Mouse (Mus musculus) myocyte (in vitro differentiated cells): ENCODE measurements around the gene Rnf220.

ENCODE experiments used
- CEBPB ChIP-seq: IDR thresholded peaks from 2 replicates; pipeline ENCODE4 v1.6.1; 2011; ENCODE audit warnings: mild to moderate bottlenecking, moderate library complexity; ENCODE audit not compliant: poor library complexity, insufficient read depth, severe bottlenecking
- E2F4 ChIP-seq: IDR thresholded peaks from one replicate; pipeline ENCODE4 v1.6.1; 2011; ENCODE audit warnings: mild to moderate bottlenecking, control low read depth, moderate library complexity; ENCODE audit not compliant: insufficient read depth
- MAX ChIP-seq: IDR thresholded peaks from one replicate; pipeline ENCODE4 v1.6.1; 2011; ENCODE audit warnings: low read depth, mild to moderate bottlenecking, control low read depth
- MYOD1 ChIP-seq, 3 experiments: IDR thresholded peaks; one replicate each; pipeline ENCODE4 v1.6.1; 2011; ENCODE audit warnings: control low read depth in 2 of 3, low read depth in 2 of 3, mild to moderate bottlenecking in 2 of 3, moderate library complexity in 1 of 3; ENCODE audit not compliant: insufficient read length in 2 of 3, control insufficient read depth in 1 of 3
- MYOG ChIP-seq, 3 experiments: IDR thresholded peaks; one replicate each; pipeline ENCODE4 v1.6.1; 2011; ENCODE audit warnings: control low read depth in 2 of 3, low read depth in 2 of 3, mild to moderate bottlenecking in 2 of 3; ENCODE audit not compliant: insufficient read length in 2 of 3, control insufficient read depth in 1 of 3, insufficient read depth in 1 of 3
- POLR2A ChIP-seq: IDR thresholded peaks from one replicate; pipeline ENCODE4 v1.6.1; 2011; ENCODE audit warnings: low read depth, mild to moderate bottlenecking, control low read depth, moderate library complexity; ENCODE audit not compliant: insufficient read length
- POLR2AphosphoS2 ChIP-seq: IDR thresholded peaks from one replicate; pipeline ENCODE4 v1.6.1; 2011; ENCODE audit warnings: low read depth, control low read depth; ENCODE audit not compliant: insufficient read length
- REST ChIP-seq: IDR thresholded peaks from one replicate; pipeline ENCODE4 v1.6.1; 2011; ENCODE audit warnings: mild to moderate bottlenecking, control low read depth, moderate library complexity; ENCODE audit not compliant: insufficient read depth, insufficient read length
- TCF12 ChIP-seq: IDR thresholded peaks from one replicate; pipeline ENCODE4 v1.6.1; 2011; ENCODE audit warnings: mild to moderate bottlenecking, control low read depth; ENCODE audit not compliant: poor library complexity, insufficient read depth, severe bottlenecking
- USF1 ChIP-seq: IDR thresholded peaks from one replicate; pipeline ENCODE4 v1.6.1; 2011; ENCODE audit warnings: low read depth, mild to moderate bottlenecking, control low read depth, moderate library complexity

DNA sequence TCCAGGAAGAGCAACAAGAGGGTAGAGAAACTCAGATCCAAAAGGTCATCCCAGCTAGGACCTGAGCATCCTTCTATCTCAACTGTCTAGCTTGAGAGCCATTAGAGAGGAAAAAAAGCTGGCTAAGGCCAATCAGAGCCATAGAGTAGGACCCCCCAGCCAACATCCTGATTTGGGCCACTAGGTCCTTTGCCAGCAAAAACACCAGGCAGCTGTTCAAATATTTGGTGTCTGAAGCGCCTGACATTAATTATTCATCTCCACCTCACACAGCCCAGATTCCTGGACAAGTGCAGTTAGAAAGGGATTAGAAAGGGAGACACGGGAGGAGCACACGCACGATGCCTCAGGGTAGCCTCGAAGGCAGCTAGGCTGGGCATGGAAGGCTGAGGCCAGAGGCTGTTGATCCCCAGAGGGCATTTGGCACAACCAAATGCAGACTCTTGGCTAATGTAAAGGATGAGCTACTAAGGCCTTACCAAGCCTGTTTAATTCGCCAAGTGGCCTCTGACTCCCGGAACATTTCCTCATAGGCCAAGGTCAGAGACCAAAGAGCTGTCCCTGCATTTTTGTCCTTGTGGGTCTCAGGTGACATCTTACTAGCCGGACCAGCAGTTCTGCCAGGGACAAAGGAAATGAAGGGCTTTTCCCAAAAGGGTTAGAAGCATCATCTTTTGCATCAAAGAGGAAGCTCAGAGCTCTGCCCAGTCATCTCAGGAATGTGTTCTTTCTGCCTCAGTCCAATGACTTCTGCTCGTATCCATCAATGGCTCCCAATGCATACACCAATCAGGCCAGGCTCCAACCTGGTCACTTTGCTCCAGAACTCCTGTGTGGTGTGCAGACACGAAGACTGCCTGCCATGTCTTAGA is 218.2 kb downstream of the Rnf220 start:
- TF ChIP-seq POLR2A (no peak), E2F4 (no peak), POLR2AphosphoS2 (no peak), MAX (no peak), USF1 (no peak), TCF12 (no peak), CEBPB (no peak), MYOD1 (IDR thresholded peaks at IDR 0.05; ENCODE audit: control insufficient read depth in 1 of 3, insufficient read length in 2 of 3, low read depth in 2 of 3) (no peak), MYOG (IDR thresholded peaks at IDR 0.05; ENCODE audit: control insufficient read depth in 1 of 3, insufficient read depth in 1 of 3, insufficient read length in 2 of 3, low read depth in 2 of 3) (no peak), REST (no peak)
